Mouse (Mus musculus) heart, embryonic 13.5 days (tissue): ENCODE measurements around the gene Mrpl23. TPM values are rescaled to one million over a fixed set of nuclear protein-coding genes. Genes with fewer than 3 reads are reported as not detected.

ENCODE experiments used
- ATAC-seq: fragments of 200-750 bp; cut with Nextera tagmentation; 2 replicates; pipeline ENCODE4 v1.8.0; 2017; ENCODE audit warnings: moderate TSS enrichment; ENCODE audit not compliant: insufficient number of reproducible peaks, low FRiP score, low TSS enrichment; ENCODE audit errors: extremely low read depth
- H3K27ac ChIP-seq: fragments of 300-500 bp; sonication (generic); replicated peaks from 2 replicates; pipeline ENCODE4 v1.5.1; 2015; ENCODE audit warnings: moderate library complexity, mild to moderate bottlenecking, inconsistent platforms
- H3K27me3 ChIP-seq: fragments of 300-500 bp; sonication (generic); replicated peaks from 2 replicates; pipeline ENCODE4 v1.6.1; 2015; ENCODE audit warnings: mild to moderate bottlenecking, inconsistent platforms
- H3K36me3 ChIP-seq: fragments of 300-500 bp; sonication (generic); 2 replicates; pipeline ENCODE4 v1.6.1; 2015; ENCODE audit warnings: mild to moderate bottlenecking, inconsistent platforms
- H3K4me1 ChIP-seq: fragments of 300-500 bp; sonication (generic); 2 replicates; pipeline ENCODE4 v1.6.1; 2015; ENCODE audit warnings: inconsistent platforms
- H3K4me2 ChIP-seq: fragments of 300-500 bp; sonication (generic); 2 replicates; pipeline ENCODE4 v1.6.1; 2015; ENCODE audit warnings: inconsistent platforms, mild to moderate bottlenecking, moderate library complexity
- H3K4me3 ChIP-seq: fragments of 300-500 bp; sonication (generic); 2 replicates; pipeline ENCODE4 v1.5.1; 2015; ENCODE audit warnings: moderate library complexity, mild to moderate bottlenecking, inconsistent platforms
- H3K9ac ChIP-seq: fragments of 300-500 bp; sonication (generic); 2 replicates; pipeline ENCODE4 v1.6.1; 2015; ENCODE audit warnings: inconsistent platforms, mild to moderate bottlenecking, moderate library complexity
- H3K9me3 ChIP-seq: fragments of 300-500 bp; sonication (generic); 2 replicates; pipeline ENCODE4 v1.6.1; 2016; ENCODE audit warnings: inconsistent platforms
- WGBS: fragments of 180-500 bp; shearing (Covaris S2); methylation state at CpG from one replicate; pipeline ENCODE4 v1.1.7; 2015; ENCODE audit warnings: mixed read lengths; 5-methylcytosine and 5-hydroxymethylcytosine counted together
- polyA plus RNA-seq: library from polyadenylated mRNA; unstranded; fragments of >200 nt; fragmentation: Nextera tagmentation; extraction: Ambion mirVana; gene quantifications from 2 replicates; pipeline ENCODE4 v1.2.1, GENCODE M21; 2015

Gene Mrpl23
- polyA plus RNA-seq, 1 experiment from 2014 or later, result 17.7 TPM

GRCm38 (mm10) chr7:142561856-142562404, 29.4 kb downstream of the Mrpl23 start:
- Histone ChIP-seq H3K27ac (peak overlapping the region; percentile 52), H3K9me3 (no peaks in the 10 kb centered on the region), H3K4me2 (no peak overlapping the region), H3K9ac (0 out of 2 replicates have a peak overlapping the region, but pooled peaks have one; percentile 20), H3K27me3 (no peaks in the 10 kb centered on the region), H3K36me3 (no peaks in the 10 kb centered on the region), H3K4me3 (no peak overlapping the region), H3K4me1 (peaks cover 80% of the 10 kb centered on the region)
- 60% methylated on average over 4 of the region's 4 CpGs for WGBS
- no peak for ATAC-seq

- Histone ChIP-seq H3K4me3 (no peak overlapping the region), H3K27ac (no peak overlapping the region; the same call in 1 of the 2 replicates), H3K27me3 (no peaks in the 10 kb centered on the region), H3K9ac (no peak overlapping the region), H3K36me3 (no peaks in the 10 kb centered on the region), H3K9me3 (no peaks in the 10 kb centered on the region), H3K4me2 (no peak overlapping the region), H3K4me1 (peaks cover 80% of the 10 kb centered on the region)
- no peak for ATAC-seq
- WGBS, result 39% methylated on average over 6 of the region's 6 CpGs
These were observed 30.7 kb downstream of the Mrpl23 start for GRCm38 (mm10) chr7:142563168-142563567.

- Histone ChIP-seq H3K4me1 (peaks cover 94% of the 10 kb centered on the region), H3K4me2 (no peak overlapping the region), H3K9me3 (no peaks in the 10 kb centered on the region), H3K27ac (0 out of 2 replicates have a peak overlapping the region, but pooled peaks have one; percentile 12), H3K9ac (no peak overlapping the region), H3K36me3 (no peaks in the 10 kb centered on the region), H3K27me3 (no peaks in the 10 kb centered on the region), H3K4me3 (no peak overlapping the region)
- ATAC-seq, result no peak
- WGBS, result 51% methylated on average over 11 of the region's 11 CpGs
These were observed 32.6 kb downstream of the Mrpl23 start for GRCm38 (mm10) chr7:142564955-142565643.

- no peak for ATAC-seq
- Histone ChIP-seq H3K4me3 (no peak overlapping the region), H3K4me1 (peaks cover 94% of the 10 kb centered on the region), H3K36me3 (no peaks in the 10 kb centered on the region), H3K4me2 (no peak overlapping the region), H3K9ac (no peak overlapping the region), H3K27me3 (no peaks in the 10 kb centered on the region), H3K9me3 (no peaks in the 10 kb centered on the region), H3K27ac (peak overlapping the region; percentile 94)
- WGBS, result 76% methylated on average over 9 of the region's 9 CpGs
These were observed 34.0 kb downstream of the Mrpl23 start for GRCm38 (mm10) chr7:142566512-142566911.

- Histone ChIP-seq H3K27ac (peak overlapping the region; percentile 94), H3K9ac (peak overlapping the region; percentile 21; the same call in 1 of the 2 replicates), H3K9me3 (no peaks in the 10 kb centered on the region), H3K36me3 (no peaks in the 10 kb centered on the region), H3K27me3 (no peaks in the 10 kb centered on the region), H3K4me3 (no peak overlapping the region), H3K4me2 (no peak overlapping the region), H3K4me1 (peaks cover 94% of the 10 kb centered on the region)
- WGBS, result 29% methylated on average over 8 of the region's 8 CpGs
- peak; percentile 41; the same call in 1 of the 2 replicates for ATAC-seq
These were observed 36.5 kb downstream of the Mrpl23 start for GRCm38 (mm10) chr7:142568985-142569384.

GRCm38 (mm10) chr7:142570565-142570964, 38.1 kb downstream of the Mrpl23 start:
- H3K9ac ChIP-seq, result peak overlapping the region; percentile 44; the same call in 1 of the 2 replicates
- no peaks in the 10 kb centered on the region for H3K36me3 ChIP-seq
- H3K4me3 ChIP-seq, result no peak overlapping the region
- H3K4me2 ChIP-seq, result no peak overlapping the region
- H3K27ac ChIP-seq, result peak overlapping the region; percentile 94
- ATAC-seq, result no peak
- no peaks in the 10 kb centered on the region for H3K9me3 ChIP-seq
- H3K4me1 ChIP-seq, result peaks cover 95% of the 10 kb centered on the region
- WGBS, result 64% methylated on average over 9 of the region's 9 CpGs
- no peaks in the 10 kb centered on the region for H3K27me3 ChIP-seq

GRCm38 (mm10) chr7:142571458-142572220, 39.2 kb downstream of the Mrpl23 start:
- Histone ChIP-seq H3K27ac (peak overlapping the region; percentile 94), H3K36me3 (peaks cover 6% of the 10 kb centered on the region), H3K4me2 (0 out of 2 replicates have a peak overlapping the region, but pooled peaks have one; percentile 8), H3K27me3 (no peaks in the 10 kb centered on the region), H3K9me3 (no peaks in the 10 kb centered on the region), H3K4me3 (no peak overlapping the region), H3K4me1 (peaks cover 99% of the 10 kb centered on the region), H3K9ac (peak overlapping the region; percentile 69)
- WGBS, result 35% methylated on average over 16 of the region's 16 CpGs
- no peak for ATAC-seq

GRCm38 (mm10) chr7:142572343-142572742, 39.9 kb downstream of the Mrpl23 start:
- peak overlapping the region; percentile 94 for H3K27ac ChIP-seq
- no peaks in the 10 kb centered on the region for H3K9me3 ChIP-seq
- H3K4me3 ChIP-seq, result no peak overlapping the region
- H3K4me2 ChIP-seq, result 0 out of 2 replicates have a peak overlapping the region, but pooled peaks have one; percentile 8
- peaks cover 92% of the 10 kb centered on the region for H3K4me1 ChIP-seq
- H3K36me3 ChIP-seq, result peaks cover 9% of the 10 kb centered on the region
- 25% methylated on average over 7 of the region's 7 CpGs for WGBS
- no peaks in the 10 kb centered on the region for H3K27me3 ChIP-seq
- peak overlapping the region; percentile 69 for H3K9ac ChIP-seq
- no peak for ATAC-seq

GRCm38 (mm10) chr7:142572992-142573391, 40.5 kb downstream of the Mrpl23 start:
- Histone ChIP-seq H3K4me1 (peaks cover 86% of the 10 kb centered on the region), H3K4me3 (no peak overlapping the region), H3K27me3 (no peaks in the 10 kb centered on the region), H3K27ac (peak overlapping the region; percentile 94), H3K4me2 (no peak overlapping the region), H3K36me3 (peaks cover 9% of the 10 kb centered on the region), H3K9ac (peak overlapping the region; percentile 69), H3K9me3 (no peaks in the 10 kb centered on the region)
- 33% methylated on average over 6 of the region's 6 CpGs for WGBS
- no peak for ATAC-seq

- Histone ChIP-seq H3K4me3 (0 out of 2 replicates have a peak overlapping the region, but pooled peaks have one; percentile 62), H3K9ac (peak overlapping the region; percentile 90), H3K4me1 (peaks cover 86% of the 10 kb centered on the region), H3K4me2 (peak overlapping the region; percentile 68), H3K36me3 (peaks cover 9% of the 10 kb centered on the region), H3K27me3 (no peaks in the 10 kb centered on the region), H3K27ac (peak overlapping the region; percentile 94), H3K9me3 (no peaks in the 10 kb centered on the region)
- ATAC-seq, result peak; percentile 27; the same call in 1 of the 2 replicates
- 22% methylated on average over 3 of the region's 3 CpGs for WGBS
These were observed 41.7 kb downstream of the Mrpl23 start for GRCm38 (mm10) chr7:142574155-142574660.

GRCm38 (mm10) chr7:142574826-142575351, 42.4 kb downstream of the Mrpl23 start:
- H3K27me3 ChIP-seq, result no peaks in the 10 kb centered on the region
- peaks cover 82% of the 10 kb centered on the region for H3K4me1 ChIP-seq
- peak overlapping the region; percentile 68 for H3K4me2 ChIP-seq
- peak overlapping the region; percentile 90 for H3K9ac ChIP-seq
- ATAC-seq, result 0 out of 2 replicates have a peak, but pooled peaks have one; percentile 4
- WGBS, result 49% methylated on average over 9 of the region's 9 CpGs
- peak overlapping the region; percentile 94 for H3K27ac ChIP-seq
- H3K9me3 ChIP-seq, result peaks cover 3% of the 10 kb centered on the region; the same call in 1 of the 2 replicates
- peak overlapping the region; percentile 62 for H3K4me3 ChIP-seq
- peaks cover 9% of the 10 kb centered on the region for H3K36me3 ChIP-seq
